Mouse (Mus musculus): ENCODE measurements around the gene Nectin1. TPM values are rescaled to one million over a fixed set of nuclear protein-coding genes. Genes with fewer than 3 reads are reported as not detected.

Gene Nectin1
- total and polyA plus RNA-seq, 2 experiments from 2014 or later, result 11.8 to 43.7 TPM

GRCm38 (mm10) chr9:43731880-43732279 lies 11.9 kb upstream of the Nectin1 start:
- Histone ChIP-seq H3K9me3 (ENCODE audit: low read length) (no peaks in the 10 kb centered on the region), H3K36me3 (ENCODE audit: insufficient read depth) (no peaks in the 10 kb centered on the region), H3K4me1 (ENCODE audit: insufficient read depth) (0 out of 2 replicates have a peak, but pooled peaks cover 11% of the 10 kb centered on the region), H3K27ac (ENCODE audit: low read depth, low read length) (no peak overlapping the region), H3K9ac (no peak overlapping the region), H3K27me3 (ENCODE audit: insufficient read depth, low read length) (no peaks in the 10 kb centered on the region), H3K4me3 (ENCODE audit: low read depth, low read length) (no peak overlapping the region), H3K4me2 (ENCODE audit: low read depth) (no peak overlapping the region)
- no peak for ATAC-seq
- no peak for DNase-seq
- TF ChIP-seq CTCF (IDR thresholded peaks at IDR 0.05; ENCODE audit: low read depth), result no peak
- WGBS, result 77% methylated on average over 6 of the region's 6 CpGs

GRCm38 (mm10) chr9:43732671-43733070 lies 11.1 kb upstream of the Nectin1 start:
- Histone ChIP-seq H3K9me3 (ENCODE audit: low read length) (no peaks in the 10 kb centered on the region), H3K36me3 (ENCODE audit: insufficient read depth) (no peaks in the 10 kb centered on the region), H3K4me2 (ENCODE audit: low read depth) (no peak overlapping the region), H3K4me1 (ENCODE audit: insufficient read depth) (peaks cover 14% of the 10 kb centered on the region; the same call in 1 of the 2 replicates), H3K4me3 (ENCODE audit: low read depth, low read length) (no peak overlapping the region), H3K27me3 (ENCODE audit: insufficient read depth, low read length) (no peaks in the 10 kb centered on the region), H3K27ac (ENCODE audit: low read depth, low read length) (no peak overlapping the region), H3K9ac (no peak overlapping the region)
- WGBS, result 56% methylated on average over 8 of the region's 8 CpGs
- DNase-seq (no peak), ATAC-seq (no peak)
- TF ChIP-seq CTCF (IDR thresholded peaks at IDR 0.05; ENCODE audit: low read depth), result no peak

- Histone ChIP-seq H3K9me3 (ENCODE audit: low read length) (no peaks in the 10 kb centered on the region), H3K27ac (ENCODE audit: low read depth, low read length) (no peak overlapping the region), H3K4me2 (ENCODE audit: low read depth) (no peak overlapping the region), H3K4me3 (ENCODE audit: low read depth, low read length) (no peak overlapping the region), H3K27me3 (ENCODE audit: insufficient read depth, low read length) (no peaks in the 10 kb centered on the region), H3K4me1 (ENCODE audit: insufficient read depth) (peaks cover 12% of the 10 kb centered on the region; the same call in 1 of the 2 replicates), H3K9ac (no peak overlapping the region), H3K36me3 (ENCODE audit: insufficient read depth) (no peaks in the 10 kb centered on the region)
- DNase-seq (no peak), ATAC-seq (no peak)
- no peak for TF ChIP-seq CTCF (IDR thresholded peaks at IDR 0.05; ENCODE audit: low read depth)
Observed at GRCm38 (mm10) chr9:43734952-43735351, 8.8 kb upstream of the Nectin1 start.

- Histone ChIP-seq H3K4me1 (ENCODE audit: insufficient read depth) (peaks cover 7% of the 10 kb centered on the region; the same call in 1 of the 2 replicates), H3K9me3 (ENCODE audit: low read length) (no peaks in the 10 kb centered on the region), H3K27ac (ENCODE audit: low read depth, low read length) (no peak overlapping the region), H3K4me3 (ENCODE audit: low read depth, low read length) (no peak overlapping the region), H3K27me3 (ENCODE audit: insufficient read depth, low read length) (no peaks in the 10 kb centered on the region), H3K36me3 (ENCODE audit: insufficient read depth) (no peaks in the 10 kb centered on the region), H3K9ac (no peak overlapping the region), H3K4me2 (ENCODE audit: low read depth) (no peak overlapping the region)
- TF ChIP-seq CTCF (IDR thresholded peaks at IDR 0.05; ENCODE audit: low read depth), result no peak
- ATAC-seq (no peak), DNase-seq (no peak)
- WGBS, result 96% methylated on average over 9 of the region's 9 CpGs
Observed at GRCm38 (mm10) chr9:43736046-43736730, 7.6 kb upstream of the Nectin1 start.

- H3K4me3 ChIP-seq (ENCODE audit: low read depth, low read length), result no peak overlapping the region
- H3K9ac ChIP-seq, result no peak overlapping the region
- no peak overlapping the region for H3K4me2 ChIP-seq (ENCODE audit: low read depth)
- DNase-seq (no peak), ATAC-seq (no peak)
- no peak for TF ChIP-seq CTCF (IDR thresholded peaks at IDR 0.05; ENCODE audit: low read depth)
- H3K9me3 ChIP-seq (ENCODE audit: low read length), result no peaks in the 10 kb centered on the region
- 13% methylated on average over 3 of the region's 3 CpGs for WGBS
- H3K27ac ChIP-seq (ENCODE audit: low read depth, low read length), result no peak overlapping the region
- no peaks in the 10 kb centered on the region for H3K36me3 ChIP-seq (ENCODE audit: insufficient read depth)
- H3K27me3 ChIP-seq (ENCODE audit: insufficient read depth, low read length), result no peaks in the 10 kb centered on the region
- H3K4me1 ChIP-seq (ENCODE audit: insufficient read depth), result peaks cover 7% of the 10 kb centered on the region; the same call in 1 of the 2 replicates
Observed at GRCm38 (mm10) chr9:43737331-43737730, 6.5 kb upstream of the Nectin1 start.

- peak overlapping the region; percentile 33 for H3K4me2 ChIP-seq (ENCODE audit: low read depth)
- TF ChIP-seq CTCF (IDR thresholded peaks at IDR 0.05; ENCODE audit: low read depth), result no peak
- no peaks in the 10 kb centered on the region for H3K36me3 ChIP-seq (ENCODE audit: insufficient read depth)
- H3K9ac ChIP-seq, result no peak overlapping the region
- H3K4me1 ChIP-seq (ENCODE audit: insufficient read depth), result peaks cover 9% of the 10 kb centered on the region; the same call in 1 of the 2 replicates
- DNase-seq, result no peak
- H3K4me3 ChIP-seq (ENCODE audit: low read depth, low read length), result 0 out of 2 replicates have a peak overlapping the region, but pooled peaks have one; percentile 9
- H3K27me3 ChIP-seq (ENCODE audit: insufficient read depth, low read length), result no peaks in the 10 kb centered on the region
- 2% methylated on average over 12 of the region's 12 CpGs for WGBS
- H3K9me3 ChIP-seq (ENCODE audit: low read length), result no peaks in the 10 kb centered on the region
- no peak for ATAC-seq
- H3K27ac ChIP-seq (ENCODE audit: low read depth, low read length), result no peak overlapping the region
Observed at GRCm38 (mm10) chr9:43737871-43738292, 5.9 kb upstream of the Nectin1 start.

GRCm38 (mm10) chr9:43738480-43739084 lies 5.2 kb upstream of the Nectin1 start:
- no peak for TF ChIP-seq CTCF (IDR thresholded peaks at IDR 0.05; ENCODE audit: low read depth)
- Histone ChIP-seq H3K9ac (no peak overlapping the region), H3K36me3 (ENCODE audit: insufficient read depth) (no peaks in the 10 kb centered on the region), H3K27ac (ENCODE audit: low read depth, low read length) (no peak overlapping the region), H3K4me3 (ENCODE audit: low read depth, low read length) (no peak overlapping the region), H3K4me1 (ENCODE audit: insufficient read depth) (peaks cover 14% of the 10 kb centered on the region), H3K27me3 (ENCODE audit: insufficient read depth, low read length) (no peaks in the 10 kb centered on the region), H3K4me2 (ENCODE audit: low read depth) (no peak overlapping the region), H3K9me3 (ENCODE audit: low read length) (no peaks in the 10 kb centered on the region)
- WGBS, result 32% methylated on average over 6 of the region's 6 CpGs
- DNase-seq (no peak), ATAC-seq (no peak)
